Mouse (Mus musculus) liver, adult 2 months (tissue): Measurements from ENCODE around the gene Ptpn7. TPM values are rescaled to one million over a fixed set of nuclear protein-coding genes. Genes with fewer than 3 reads are reported as not detected.
A peak's percentile ranks its signal among the peaks of the same experiment; 100 is the strongest.

Experiments used
- DNase-seq: peaks from one replicate; pipeline ENCODE4 v3.0.0-alpha.2; 2011; ENCODE audit warnings: low read depth, low spot score; ENCODE audit errors: extremely low read depth
- H3K27ac ChIP-seq: fragments of 200-500 bp; replicated peaks from 2 replicates; pipeline ENCODE4 v1.5.1; 2012; ENCODE audit warnings: low read depth, mild to moderate bottlenecking, control low read depth, inconsistent platforms, low read length; ENCODE audit not compliant: insufficient read depth
- H3K27me3 ChIP-seq: fragments of 200-500 bp; 2 replicates; pipeline ENCODE4 v1.6.1; 2012; ENCODE audit warnings: mild to moderate bottlenecking, moderate library complexity, low read length, inconsistent platforms; ENCODE audit not compliant: control insufficient read depth, insufficient read depth
- H3K36me3 ChIP-seq: fragments of 200-500 bp; 2 replicates; pipeline ENCODE4 v1.6.1; 2012; ENCODE audit warnings: low read length, inconsistent platforms; ENCODE audit not compliant: control insufficient read depth, insufficient read depth
- H3K4me1 ChIP-seq: fragments of 200-500 bp; 2 replicates; pipeline ENCODE4 v1.6.1; 2011; ENCODE audit warnings: low read length; ENCODE audit not compliant: control insufficient read depth, insufficient read depth
- H3K4me3 ChIP-seq: fragments of 200-500 bp; 2 replicates; pipeline ENCODE4 v1.5.1; 2011; ENCODE audit warnings: low read depth, mild to moderate bottlenecking, control low read depth, low read length, moderate library complexity; ENCODE audit not compliant: insufficient read depth
- H3K79me2 ChIP-seq: fragments of 200-500 bp; 2 replicates; pipeline ENCODE4 v1.6.1; 2012; ENCODE audit warnings: inconsistent platforms, mild to moderate bottlenecking, low read length, moderate library complexity; ENCODE audit not compliant: control insufficient read depth, insufficient read depth
- H3K9ac ChIP-seq: fragments of 200-500 bp; 2 replicates; pipeline ENCODE4 v1.6.1; 2012; ENCODE audit warnings: low read depth, mild to moderate bottlenecking, control low read depth, inconsistent platforms, low read length
- CTCF ChIP-seq: fragments of 200-500 bp; IDR thresholded peaks from 2 replicates; pipeline ENCODE4 v1.5.1; 2011; ENCODE audit warnings: low read depth, low read length, control low read depth
- POLR2A ChIP-seq: fragments of 200-500 bp; IDR thresholded peaks from 2 replicates; pipeline ENCODE4 v1.6.1; 2011; ENCODE audit warnings: low read length, control low read depth; ENCODE audit not compliant: insufficient read depth; ENCODE audit errors: extremely low read depth
- WGBS: fragments of 180-500 bp; shearing (Covaris S2); methylation state at CpG from one replicate; pipeline ENCODE4 v1.1.7; 2018; 5-methylcytosine and 5-hydroxymethylcytosine counted together
- polyA plus RNA-seq: library from polyadenylated mRNA; depleted of rRNA; stranded (reverse); fragments of >200 nt; gene quantifications from 2 replicates; pipeline ENCODE4 v1.2.3, GENCODE M21; 2012
- total RNA-seq: library from RNA; depleted of rRNA; stranded (reverse); fragments of >200 nt; gene quantifications from 2 replicates; pipeline ENCODE4 v1.2.3, GENCODE M21; 2014

Ptpn7 gene
- total and polyA plus RNA-seq, 2 experiments, result 0.28 to 1.4 TPM

GRCm38 (mm10) chr1:135177724-135178123 is 45.2 kb downstream of the Ptpn7 start:
- H3K4me3 ChIP-seq, result no peak overlapping the region
- TF ChIP-seq POLR2A, result no peak
- no peak for TF ChIP-seq CTCF
- no peak overlapping the region for H3K27ac ChIP-seq
- no peak for DNase-seq
- H3K9ac ChIP-seq, result no peak overlapping the region
- no peaks in the 10 kb centered on the region for H3K27me3 ChIP-seq
- H3K36me3 ChIP-seq, result no peaks in the 10 kb centered on the region
- WGBS, result 77% methylated on average over 3 of the region's 3 CpGs
- H3K79me2 ChIP-seq, result no peaks in the 10 kb centered on the region
- no peaks in the 10 kb centered on the region for H3K4me1 ChIP-seq

- 70% methylated on average over 7 of the region's 7 CpGs for WGBS
- TF ChIP-seq POLR2A (no peak), CTCF (no peak)
- Histone ChIP-seq H3K4me3 (no peak overlapping the region), H3K4me1 (no peaks in the 10 kb centered on the region), H3K79me2 (no peaks in the 10 kb centered on the region), H3K27ac (no peak overlapping the region), H3K27me3 (no peaks in the 10 kb centered on the region), H3K9ac (no peak overlapping the region), H3K36me3 (no peaks in the 10 kb centered on the region)
- no peak for DNase-seq
Measured at GRCm38 (mm10) chr1:135178863-135179262, 46.4 kb downstream of the Ptpn7 start.

GRCm38 (mm10) chr1:135180830-135181229 is 48.3 kb downstream of the Ptpn7 start:
- Histone ChIP-seq H3K4me3 (no peak overlapping the region), H3K36me3 (no peaks in the 10 kb centered on the region), H3K9ac (no peak overlapping the region), H3K27ac (no peak overlapping the region), H3K27me3 (no peaks in the 10 kb centered on the region), H3K79me2 (no peaks in the 10 kb centered on the region), H3K4me1 (no peaks in the 10 kb centered on the region)
- 87% methylated on average over 10 of the region's 10 CpGs for WGBS
- no peak for TF ChIP-seq CTCF
- TF ChIP-seq POLR2A, result no peak
- DNase-seq, result no peak

- H3K9ac ChIP-seq, result no peak overlapping the region
- no peaks in the 10 kb centered on the region for H3K36me3 ChIP-seq
- H3K27ac ChIP-seq, result no peak overlapping the region
- no peak for TF ChIP-seq CTCF
- WGBS, result 80% methylated on average over 4 of the region's 4 CpGs
- H3K79me2 ChIP-seq, result no peaks in the 10 kb centered on the region
- H3K4me1 ChIP-seq, result no peaks in the 10 kb centered on the region
- H3K27me3 ChIP-seq, result no peaks in the 10 kb centered on the region
- H3K4me3 ChIP-seq, result no peak overlapping the region
- DNase-seq, result no peak
Measured at GRCm38 (mm10) chr1:135181275-135181674, 48.8 kb downstream of the Ptpn7 start.

- Histone ChIP-seq H3K27ac (no peak overlapping the region), H3K27me3 (no peaks in the 10 kb centered on the region), H3K4me3 (no peak overlapping the region), H3K4me1 (no peaks in the 10 kb centered on the region), H3K36me3 (no peaks in the 10 kb centered on the region), H3K9ac (no peak overlapping the region), H3K79me2 (no peaks in the 10 kb centered on the region)
- WGBS, result 63% methylated on average over 8 of the region's 8 CpGs
- no peak for TF ChIP-seq CTCF
- no peak for TF ChIP-seq POLR2A
- DNase-seq, result peak; percentile 72
Measured at GRCm38 (mm10) chr1:135181880-135182623, 49.6 kb downstream of the Ptpn7 start.

- WGBS, result 60% methylated on average over 3 of the region's 3 CpGs
- H3K4me3 ChIP-seq, result no peak overlapping the region
- no peak for DNase-seq
- H3K79me2 ChIP-seq, result no peaks in the 10 kb centered on the region
- TF ChIP-seq POLR2A (no peak), CTCF (no peak)
- H3K27me3 ChIP-seq, result no peaks in the 10 kb centered on the region
- H3K27ac ChIP-seq, result no peak overlapping the region
- no peaks in the 10 kb centered on the region for H3K36me3 ChIP-seq
- H3K4me1 ChIP-seq, result no peaks in the 10 kb centered on the region
- H3K9ac ChIP-seq, result no peak overlapping the region
Measured at GRCm38 (mm10) chr1:135182975-135183374, 50.5 kb downstream of the Ptpn7 start.
